Mouse (Mus musculus) gastrocnemius, adult 2 months (tissue): Measurements from ENCODE around the gene Necap2. TPM values are rescaled to one million over a fixed set of nuclear protein-coding genes. Genes with fewer than 3 reads are reported as not detected.

Source experiments
- DNase-seq: peaks from one replicate; pipeline ENCODE4 v3.0.0; 2022
- H3K27ac ChIP-seq: fragments of 200-600 bp; 2 replicates; pipeline ENCODE4 v1.8.1; 2022; ENCODE audit warnings: mild to moderate bottlenecking
- H3K4me3 ChIP-seq: fragments of 200-600 bp; 2 replicates; pipeline ENCODE4 v1.8.1; 2022; ENCODE audit warnings: mild to moderate bottlenecking, moderate library complexity
- CTCF ChIP-seq: fragments of 200-600 bp; IDR thresholded peaks from 2 replicates; pipeline ENCODE4 v1.8.1; 2022; ENCODE audit warnings: antibody characterized with exemption, mild to moderate bottlenecking, moderate library complexity
- intact Hi-C: fragments of 180-260 bp; cut with DNase I; formaldehyde crosslinking; loops from one replicate; pipeline ENCODE4 v1.15.1; 2025
- total RNA-seq, 2 experiments: library from RNA; stranded (reverse); gene quantifications; 2 replicates each; pipeline ENCODE4 v1.2.3; 2021

Necap2 gene
- total RNA-seq, 2 experiments from 2014 or later: 13.1 to 16.5 TPM

DNA sequence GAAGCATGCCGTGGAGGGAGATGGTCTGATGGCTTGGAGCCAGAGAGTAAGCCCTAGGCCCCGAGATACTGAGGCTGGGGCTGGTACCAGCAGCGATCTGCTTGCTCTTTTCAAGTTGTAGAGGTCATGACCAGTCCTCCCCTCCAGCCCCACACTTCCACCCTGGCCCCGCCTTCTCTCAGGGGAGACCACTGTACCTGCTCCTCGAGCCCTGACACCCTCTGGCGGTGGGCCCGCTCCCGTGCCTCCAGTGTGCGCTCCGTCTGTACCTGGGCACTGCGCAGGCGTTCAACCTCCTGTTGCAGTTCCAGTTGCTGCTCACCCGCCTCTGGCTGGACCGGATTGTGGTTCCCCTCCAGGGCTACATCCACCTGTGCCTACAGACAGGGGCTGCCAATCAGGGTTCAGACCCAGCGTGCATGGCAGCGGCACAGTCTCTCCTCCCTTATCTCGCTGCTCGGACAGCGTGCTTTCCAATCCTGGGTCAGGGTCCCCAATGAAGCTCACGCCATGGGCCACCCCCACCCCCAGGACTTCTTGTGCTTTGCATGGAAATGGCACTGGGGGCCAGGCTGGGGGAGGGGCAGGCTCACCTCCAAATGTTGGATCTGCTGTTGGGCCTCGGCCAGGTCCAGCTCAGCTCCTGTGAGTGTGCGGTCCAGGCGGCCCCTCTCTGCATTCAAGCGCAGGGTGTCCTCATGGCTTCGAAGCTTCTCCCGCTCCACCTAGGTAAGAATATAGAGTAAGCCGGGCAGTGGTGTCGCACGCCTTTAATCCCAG lies 60.3 kb downstream of the Necap2 start:
- no peak overlapping the region for H3K27ac ChIP-seq
- intact Hi-C loops: no loop called here
- no peak for TF ChIP-seq CTCF
- no peak for DNase-seq
- no peak overlapping the region for H3K4me3 ChIP-seq

Other genes with a start within 250 kb of the Necap2 start
- gene Padi1, start 232.6 kb downstream of the Necap2 start, total RNA-seq: under 1 TPM in 1 of 2 experiments, not detected in 1; 0.22 TPM
- 100 to 1,000 TPM in 1 of 2 experiments, 10 to 100 TPM in 1; 77.0 to 273 TPM for gene Padi2, start 172.0 kb downstream of the Necap2 start, total RNA-seq
- 100 to 1,000 TPM; 483 to 898 TPM for gene Sdhb, start 117.2 kb downstream of the Necap2 start, total RNA-seq
- 10 to 100 TPM; 20.0 to 23.7 TPM for gene Atp13a2, start 91.5 kb downstream of the Necap2 start, total RNA-seq
- 1 to 10 TPM; 1.5 to 4.7 TPM for gene Mfap2, start 67.9 kb downstream of the Necap2 start, total RNA-seq
- gene Crocc, start 17.8 kb downstream of the Necap2 start, total RNA-seq: 1 to 10 TPM; 1.7 to 2.0 TPM
- gene Spata21, start 10.0 kb upstream of the Necap2 start, total RNA-seq: not detected
- 100 to 1,000 TPM; 146 to 163 TPM for gene Szrd1, start 61.4 kb upstream of the Necap2 start, total RNA-seq
- 10 to 100 TPM; 10.8 to 10.9 TPM for gene Fbxo42, start 69.6 kb upstream of the Necap2 start, total RNA-seq
- not detected for gene Rsg1, start 135.6 kb upstream of the Necap2 start, total RNA-seq
- gene Arhgef19, start 161.1 kb upstream of the Necap2 start, total RNA-seq: under 1 TPM; 0.31 to 0.33 TPM
- 1 to 10 TPM; 1.8 to 2.6 TPM for gene Epha2, start 222.9 kb upstream of the Necap2 start, total RNA-seq